Mouse (Mus musculus) brain, embryonic 18.5 days (tissue): ENCODE data around the gene Eef2k.

ENCODE experiments used
- DNase-seq: peaks from one replicate; pipeline ENCODE4 v3.0.0-alpha.2; 2012; ENCODE audit warnings: low read depth, low spot score

Gene Eef2k

GRCm38 (mm10) chr7:120842345-120843036 is at the start of gene Eef2k:
TSS of gene Eef2k (plus strand) at chr7:120842831.
- DNase-seq = peak; percentile 75

- no peak for DNase-seq
Measured at GRCm38 (mm10) chr7:120795544-120795943, 47.1 kb upstream of the Eef2k start.

GRCm38 (mm10) chr7:120796369-120796768 is 46.3 kb upstream of the Eef2k start:
- DNase-seq = no peak

- DNase-seq = no peak
Measured at GRCm38 (mm10) chr7:120803268-120803667, 39.4 kb upstream of the Eef2k start.

GRCm38 (mm10) chr7:120809705-120810104 is 32.9 kb upstream of the Eef2k start:
- DNase-seq = no peak

- no peak for DNase-seq
Measured at GRCm38 (mm10) chr7:120811834-120812415, 30.7 kb upstream of the Eef2k start, which contains the start of gene Gm5737. TSS of gene Gm5737 (plus strand) at chr7:120812365.

- DNase-seq = no peak
Measured at GRCm38 (mm10) chr7:120817552-120817951, 25.1 kb upstream of the Eef2k start.

GRCm38 (mm10) chr7:120819386-120819785 is 23.2 kb upstream of the Eef2k start:
- no peak for DNase-seq

- DNase-seq = no peak
Measured at GRCm38 (mm10) chr7:120823248-120823647, 19.4 kb upstream of the Eef2k start.

- DNase-seq = no peak
Measured at GRCm38 (mm10) chr7:120825097-120825496, 17.5 kb upstream of the Eef2k start.

GRCm38 (mm10) chr7:120826408-120826807 is 16.2 kb upstream of the Eef2k start:
- no peak for DNase-seq

- DNase-seq = no peak
Measured at GRCm38 (mm10) chr7:120830431-120831381, 11.9 kb upstream of the Eef2k start.

GRCm38 (mm10) chr7:120834426-120834825 is 8.2 kb upstream of the Eef2k start:
- no peak for DNase-seq

- peak; percentile 74 for DNase-seq
Measured at GRCm38 (mm10) chr7:120834863-120835372, 7.7 kb upstream of the Eef2k start.

- peak; percentile 93 for DNase-seq
Measured at GRCm38 (mm10) chr7:120835449-120836359, 6.9 kb upstream of the Eef2k start.

GRCm38 (mm10) chr7:120836361-120836760 is 6.3 kb upstream of the Eef2k start:
- DNase-seq = no peak

GRCm38 (mm10) chr7:120838436-120839160 is 4.0 kb upstream of the Eef2k start:
- DNase-seq = no peak

GRCm38 (mm10) chr7:120839786-120840185 is 2.8 kb upstream of the Eef2k start:
- no peak for DNase-seq

- peak; percentile 72 for DNase-seq
Measured at GRCm38 (mm10) chr7:120843037-120843621, 498 bp downstream of the Eef2k start.
